Mouse (Mus musculus): Measurements from ENCODE around the gene Ppp4r1.

The Ppp4r1 gene

DNA sequence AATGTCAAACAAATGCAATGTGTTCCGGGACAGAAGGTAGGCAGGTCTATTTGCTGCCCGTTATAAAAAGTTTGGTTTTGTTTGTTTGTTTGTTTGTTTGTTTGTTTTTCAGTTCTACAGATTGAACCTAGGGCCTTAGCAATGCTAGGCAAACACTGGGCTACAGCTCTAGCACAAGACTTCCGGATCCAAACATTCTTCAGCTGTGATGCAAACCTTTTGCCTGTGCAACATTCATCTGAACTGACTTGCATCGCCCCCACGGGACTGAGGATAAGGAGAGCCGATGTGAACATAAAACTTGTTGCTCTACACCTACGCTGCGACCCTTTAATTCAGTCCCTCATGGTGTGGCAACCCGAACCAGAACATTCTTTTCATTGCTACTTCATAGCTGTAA, 104.2 kb downstream of the Ppp4r1 start:
- DNase-seq (ENCODE audit: inconsistent age in 2 of 2, low spot score in 1 of 2): peak in 1 of 2 experiments; percentile 54

DNA sequence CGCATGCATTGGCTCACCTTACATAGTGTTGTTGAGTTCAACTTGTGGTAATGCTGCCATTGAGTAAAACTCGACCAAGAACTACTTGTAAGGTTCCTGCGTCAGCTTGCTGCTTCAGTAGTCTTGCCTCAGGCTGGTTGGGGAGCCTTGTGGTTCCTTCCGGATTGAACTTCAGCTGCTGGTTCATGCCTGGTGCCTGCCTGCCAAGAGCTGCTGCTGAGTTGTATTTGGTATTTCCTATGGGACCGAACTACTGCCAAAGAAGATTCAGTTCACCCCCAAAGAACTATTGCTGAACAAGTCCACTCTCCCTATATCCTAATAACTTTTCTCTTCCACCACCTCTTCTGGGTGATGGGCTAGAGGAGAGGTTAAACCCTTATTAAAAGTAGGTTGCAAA, 107.1 kb downstream of the Ppp4r1 start:
- DNase-seq (ENCODE audit: inconsistent age in 2 of 2, low spot score in 1 of 2): no peak

Measured in adrenal gland, adult (tissue).